Mouse (Mus musculus): ENCODE measurements around the gene Klhdc8a.
"Not testable (repeated sequence)": the region's sequence is repeated elsewhere in the genome, so short reads cannot be mapped to it uniquely, and the experiment has no call there.

Klhdc8a gene

DNA sequence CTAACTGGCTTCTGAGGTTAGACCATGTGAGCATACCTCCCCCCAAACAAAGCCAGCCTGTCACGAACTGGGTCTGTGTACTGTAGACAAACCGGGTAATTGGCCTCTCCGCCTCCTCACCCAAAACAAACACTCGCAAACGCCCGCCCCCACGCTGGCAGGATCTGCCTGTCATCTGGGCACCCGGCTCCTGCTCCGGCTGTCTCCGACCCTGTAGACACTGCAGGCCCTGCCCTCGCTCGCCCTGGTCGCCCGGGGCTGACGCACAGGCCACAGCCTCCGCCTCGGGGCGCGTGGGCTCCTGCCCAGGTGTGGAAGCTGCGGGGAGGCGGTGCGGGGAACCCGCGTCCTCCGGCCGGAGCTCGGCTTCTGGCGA lies at the start of gene Klhdc8a:
Gene Klhdc8a (plus strand): TSS at position 202 of the 376 bp plus-strand sequence.
- DNase-seq (ENCODE audit: low spot score in 2 of 2), result peak; percentile 73 to 78

DNA sequence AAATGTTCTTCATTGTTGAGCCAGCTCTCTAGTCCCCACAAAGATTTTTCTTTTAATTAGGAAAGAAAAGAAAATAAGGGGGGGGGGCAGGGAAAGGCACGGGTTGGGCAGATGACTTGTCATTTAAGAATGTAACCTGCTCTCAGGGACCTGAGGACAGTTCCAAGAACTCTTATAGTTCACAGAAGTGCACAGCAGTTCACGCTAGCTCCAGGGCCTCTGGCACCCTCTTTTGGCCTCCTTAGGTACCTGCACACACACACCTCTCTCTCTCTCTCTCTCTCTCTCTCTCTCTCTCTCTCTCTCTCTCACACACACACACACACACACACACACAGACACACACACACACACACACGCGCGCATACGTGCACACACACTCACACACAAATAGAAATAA lies 44.0 kb upstream of the Klhdc8a start:
- DNase-seq (ENCODE audit: low spot score in 2 of 2), result no peak

DNA sequence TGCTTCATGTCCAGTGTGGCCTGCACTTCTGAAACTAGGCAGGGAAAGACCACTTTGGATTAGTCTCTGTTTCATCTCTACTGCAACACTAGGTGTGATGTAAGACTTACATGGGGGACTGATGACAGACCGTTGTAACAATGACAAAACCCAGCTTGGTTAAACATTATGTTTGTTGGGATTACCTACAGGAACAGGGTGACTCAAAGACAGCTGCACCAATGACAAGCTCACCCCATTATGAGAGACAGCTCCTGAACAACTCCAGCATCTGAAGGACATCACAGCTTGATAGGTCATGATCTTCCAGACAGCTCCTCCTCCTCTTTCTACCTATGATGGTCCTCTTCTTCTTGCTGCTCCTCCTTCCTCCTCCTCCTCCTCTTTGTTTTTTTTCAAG lies 38.1 kb upstream of the Klhdc8a start:
- no peak for DNase-seq (ENCODE audit: low spot score in 2 of 2)

DNA sequence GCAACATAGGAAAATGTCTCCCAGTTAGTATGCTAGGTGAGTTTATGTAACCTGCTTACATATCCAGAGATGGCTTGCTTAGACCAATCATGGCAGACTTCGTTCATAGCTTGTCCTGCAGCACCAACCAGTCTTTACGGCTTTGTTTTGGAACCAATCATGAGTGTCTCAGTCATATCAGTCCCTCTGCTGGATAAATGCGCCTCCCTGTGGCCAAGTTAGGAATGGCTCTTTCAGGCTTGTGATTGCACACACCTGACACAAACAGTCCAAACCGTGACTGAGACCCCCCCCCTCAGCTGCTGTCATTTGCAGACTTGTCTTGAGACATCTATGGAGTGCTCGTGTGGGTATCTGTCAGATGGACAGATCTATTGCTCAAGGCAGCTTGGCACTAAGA lies 37.4 kb upstream of the Klhdc8a start:
- DNase-seq (ENCODE audit: low spot score in 2 of 2), result no peak

DNA sequence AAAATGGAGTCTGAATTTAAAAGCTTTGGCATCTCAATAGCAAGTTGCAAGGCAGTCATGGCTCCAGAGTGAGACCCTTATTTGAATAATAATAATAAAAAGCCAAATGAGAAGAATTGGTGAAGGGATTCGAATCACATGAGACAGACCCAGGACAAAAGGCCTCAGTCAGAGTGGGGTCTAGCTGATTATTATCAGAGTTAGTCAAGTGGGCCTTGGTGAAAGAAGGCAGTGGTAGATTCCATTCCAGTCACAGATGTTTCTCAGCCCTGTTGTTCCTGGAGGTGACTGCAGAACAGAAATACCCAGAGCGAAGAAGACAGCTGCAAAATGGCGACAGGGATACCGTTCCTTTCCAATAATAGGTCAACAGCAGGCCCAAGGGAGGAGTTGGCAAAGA lies 34.8 kb upstream of the Klhdc8a start:
- DNase-seq (ENCODE audit: low spot score in 2 of 2), result no peak

DNA sequence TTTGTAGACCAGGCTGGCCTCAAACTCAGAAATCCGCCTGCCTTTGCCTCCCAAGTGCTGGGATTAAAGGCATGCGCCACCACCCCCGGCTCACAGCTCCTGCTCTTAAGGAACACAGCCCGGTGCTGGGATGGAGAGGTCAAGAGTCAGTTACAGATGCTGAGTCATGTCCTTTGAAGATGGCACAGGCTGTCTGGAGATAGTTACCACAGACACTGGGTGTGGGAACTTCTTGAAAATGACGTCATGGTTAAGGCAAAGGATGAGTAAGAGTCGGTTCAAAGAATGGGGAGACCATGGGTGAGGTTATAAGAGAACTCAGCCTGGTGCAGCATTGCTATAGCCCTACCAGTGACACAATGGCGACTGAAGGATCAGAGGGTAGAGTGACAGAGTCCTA lies 33.8 kb upstream of the Klhdc8a start:
- DNase-seq (ENCODE audit: low spot score in 2 of 2), result no peak

DNA sequence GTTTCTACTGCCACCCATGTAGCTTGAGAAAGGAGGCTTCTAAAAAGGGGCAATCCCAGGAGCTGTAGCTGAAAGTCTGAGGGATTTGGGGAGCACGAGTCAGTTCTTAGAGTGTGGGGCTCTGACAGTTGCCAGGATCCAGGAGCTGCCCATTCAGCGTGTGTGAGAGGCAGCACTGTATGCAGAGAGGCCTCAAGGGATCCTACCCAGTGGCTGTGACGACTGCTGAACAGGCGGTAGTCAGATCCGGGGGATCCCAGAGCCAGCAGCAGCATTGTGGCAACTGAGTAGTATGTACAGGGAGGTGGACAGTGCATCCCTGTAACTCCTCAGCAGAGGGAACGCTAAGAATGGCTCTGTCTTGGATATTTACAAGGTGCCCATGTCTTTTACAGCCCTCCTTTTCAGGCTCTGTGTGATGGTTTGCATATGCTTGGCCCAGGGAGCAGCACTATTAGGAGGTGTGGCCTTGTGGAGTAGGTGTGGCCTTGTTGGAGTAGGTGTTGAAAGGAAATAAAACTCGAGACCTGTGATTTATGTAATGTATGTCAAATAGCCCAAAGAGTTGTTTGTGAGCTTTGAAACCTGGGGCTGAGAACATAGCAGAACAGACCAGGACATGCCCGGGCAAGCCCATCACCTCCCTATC lies 33.1 kb upstream of the Klhdc8a start:
- no peak for DNase-seq (ENCODE audit: low spot score in 2 of 2)

DNA sequence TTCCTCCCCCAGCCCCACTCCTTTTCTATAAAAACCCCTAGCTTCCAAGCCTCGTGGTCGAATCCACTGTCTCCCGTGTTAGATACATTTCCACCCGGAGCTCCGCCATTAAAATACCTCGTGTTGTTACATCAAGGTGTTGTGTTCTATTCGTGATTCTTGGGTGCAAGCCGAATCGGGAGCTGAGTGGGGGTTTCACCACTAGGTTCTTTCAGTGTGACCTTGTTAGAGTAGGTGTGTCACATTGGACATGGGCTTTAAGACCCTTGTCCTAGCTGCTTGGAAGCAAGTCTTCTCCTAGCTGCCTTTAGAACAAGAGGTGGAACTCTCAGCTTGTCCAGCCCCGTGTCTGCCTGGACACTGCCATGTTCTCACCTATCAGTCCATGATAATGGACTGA lies 32.5 kb upstream of the Klhdc8a start:
- DNase-seq (ENCODE audit: low spot score in 2 of 2), result no peak

DNA sequence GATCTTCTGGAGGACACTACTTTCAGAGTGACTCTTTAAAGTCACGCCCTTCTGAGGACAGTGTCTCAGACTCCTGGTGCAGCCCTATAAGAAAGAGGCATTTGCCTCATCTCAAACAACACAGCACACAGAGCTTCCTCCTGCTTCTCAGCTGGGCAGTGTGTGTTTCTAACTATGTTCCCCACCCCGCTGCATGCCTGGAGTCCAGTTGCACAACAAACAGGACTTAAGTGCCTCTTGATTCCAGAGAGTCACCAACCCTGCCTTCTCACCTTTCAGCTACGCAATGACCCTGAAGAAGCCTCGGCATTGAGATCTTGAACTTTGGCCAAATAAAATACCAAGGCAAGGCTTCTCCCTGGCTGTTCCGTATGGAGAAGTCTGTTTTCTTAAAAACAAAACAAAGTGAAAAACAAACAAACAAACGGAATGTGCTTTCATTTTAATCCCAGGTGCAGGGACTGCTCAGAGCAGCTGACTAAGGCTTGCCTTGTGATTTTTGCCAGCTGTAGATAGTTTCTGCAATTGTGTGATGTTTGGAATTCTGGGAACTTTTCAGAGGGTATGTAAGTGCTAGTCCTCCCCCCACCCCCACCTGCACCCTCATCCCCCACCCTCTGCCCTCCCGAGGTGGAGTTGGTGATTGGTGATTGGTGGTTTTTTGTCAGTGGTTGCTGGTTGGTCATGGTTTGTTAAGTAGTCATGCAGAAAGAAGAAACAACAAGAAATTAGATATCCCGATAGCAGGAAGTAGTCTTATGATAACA lies 31.5 kb upstream of the Klhdc8a start:
- DNase-seq (ENCODE audit: low spot score in 2 of 2), result no peak

DNA sequence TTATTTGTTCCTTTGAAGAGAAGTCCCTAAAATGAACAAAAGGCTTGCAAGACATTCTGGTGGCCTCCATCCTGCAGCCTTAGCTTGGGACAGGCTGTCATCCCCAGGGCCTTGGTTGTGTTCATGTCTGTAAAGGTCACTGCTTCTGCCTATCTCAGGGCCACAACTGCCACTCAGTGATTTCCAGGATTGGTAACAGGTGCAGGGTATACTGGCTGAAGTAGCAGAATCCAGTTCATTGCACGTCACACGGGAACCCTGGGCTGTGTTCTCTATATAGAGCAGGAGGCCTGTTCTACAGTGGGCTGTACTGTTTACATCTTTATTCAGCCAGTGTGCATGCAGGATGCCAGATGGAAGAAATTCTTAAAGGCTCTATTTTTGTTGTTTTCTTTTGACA lies 30.5 kb upstream of the Klhdc8a start:
- peak; percentile 51 to 69 for DNase-seq (ENCODE audit: low spot score in 2 of 2)

DNA sequence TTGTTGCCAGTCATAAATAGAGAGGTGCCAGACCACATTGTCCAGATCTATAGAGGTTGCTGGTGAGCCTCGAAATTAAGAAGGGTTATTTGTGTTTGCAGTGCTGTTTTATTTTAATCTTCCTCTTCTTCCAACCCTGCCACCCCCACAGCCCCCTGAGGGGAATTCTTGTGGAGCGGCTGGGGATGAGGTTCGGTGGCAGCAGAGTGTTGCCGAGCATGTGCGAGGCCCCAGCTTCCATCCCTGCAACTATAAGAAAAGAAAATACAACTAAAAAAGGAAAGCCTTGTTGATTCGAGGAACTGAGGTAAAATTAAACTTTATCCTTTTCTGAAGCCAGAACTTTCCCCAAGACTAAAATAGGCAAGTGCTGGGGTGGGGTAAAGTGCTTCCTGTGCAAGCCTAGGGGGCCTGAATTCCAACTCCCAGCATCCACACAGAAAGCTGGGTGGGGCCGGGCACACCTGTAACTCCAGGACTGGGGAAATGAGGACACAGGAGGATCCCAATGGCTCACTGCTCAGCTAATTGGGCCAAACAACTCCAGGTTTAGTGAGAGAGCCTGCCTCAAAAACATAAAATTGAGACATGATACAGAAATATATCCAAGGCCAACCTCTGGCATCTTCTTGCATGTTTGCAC lies 29.9 kb upstream of the Klhdc8a start:
- DNase-seq (ENCODE audit: low spot score in 2 of 2), result peak; percentile 63 to 70

DNA sequence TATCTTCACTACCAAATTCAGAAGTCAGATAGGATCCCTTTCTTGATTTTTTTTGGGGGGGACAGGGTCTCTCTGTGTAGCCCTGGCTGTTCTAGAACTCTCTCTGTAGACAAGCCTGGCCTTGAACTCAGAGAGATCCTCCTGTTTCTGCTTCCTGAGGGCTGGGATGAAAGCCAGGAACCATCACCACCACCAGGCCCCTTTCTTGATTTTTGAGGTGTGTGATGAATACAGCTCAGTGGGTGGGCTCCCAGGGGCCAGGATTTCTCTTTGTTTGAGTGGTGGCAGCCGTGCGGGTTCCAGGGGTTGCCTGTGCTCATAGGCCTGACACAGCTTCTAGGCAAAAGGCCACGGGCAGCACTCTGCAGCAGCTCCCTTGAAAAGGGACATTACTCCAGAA lies 27.2 kb upstream of the Klhdc8a start:
- DNase-seq (ENCODE audit: low spot score in 2 of 2), result no peak

DNA sequence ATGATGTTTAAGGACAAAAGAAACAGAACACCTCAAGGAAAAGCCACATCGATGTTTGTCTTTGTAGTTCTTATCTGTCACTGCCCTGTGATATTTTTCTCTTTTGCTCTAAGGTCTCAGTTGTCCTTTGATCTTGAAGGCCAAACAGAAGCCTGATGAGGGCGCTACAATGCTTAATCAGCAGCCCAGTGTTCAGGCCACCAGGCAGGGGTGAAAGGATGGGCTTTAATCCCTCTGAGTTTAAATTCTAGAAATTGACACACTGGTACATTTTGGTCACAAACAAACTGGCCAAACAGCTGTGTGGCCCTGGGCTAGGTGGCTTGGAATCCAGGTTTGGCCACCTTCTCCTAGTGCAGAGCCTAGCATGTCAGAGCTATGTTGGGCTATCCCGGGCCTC lies 21.7 kb upstream of the Klhdc8a start:
- no peak for DNase-seq (ENCODE audit: low spot score in 2 of 2)

DNA sequence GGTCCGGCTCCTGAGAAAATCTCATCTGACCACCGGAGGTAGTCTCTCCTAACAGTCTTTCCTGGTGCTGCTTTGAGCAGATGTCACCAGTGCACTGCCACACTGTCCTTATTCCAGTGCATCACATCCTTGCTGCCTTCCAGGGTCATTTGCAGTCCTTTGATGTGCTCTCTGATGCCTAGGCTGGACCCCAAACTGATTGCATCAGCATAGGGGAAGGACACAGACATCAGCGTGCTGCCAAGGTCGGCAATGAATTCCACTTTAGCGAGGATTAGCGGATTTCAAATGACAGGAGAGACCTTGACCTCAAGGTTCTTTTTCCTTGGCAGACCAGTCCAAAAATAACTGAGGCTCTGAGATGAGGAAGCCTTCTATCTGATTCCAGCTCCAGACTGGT lies 21.3 kb upstream of the Klhdc8a start:
- DNase-seq (ENCODE audit: low spot score in 2 of 2), result no peak

DNA sequence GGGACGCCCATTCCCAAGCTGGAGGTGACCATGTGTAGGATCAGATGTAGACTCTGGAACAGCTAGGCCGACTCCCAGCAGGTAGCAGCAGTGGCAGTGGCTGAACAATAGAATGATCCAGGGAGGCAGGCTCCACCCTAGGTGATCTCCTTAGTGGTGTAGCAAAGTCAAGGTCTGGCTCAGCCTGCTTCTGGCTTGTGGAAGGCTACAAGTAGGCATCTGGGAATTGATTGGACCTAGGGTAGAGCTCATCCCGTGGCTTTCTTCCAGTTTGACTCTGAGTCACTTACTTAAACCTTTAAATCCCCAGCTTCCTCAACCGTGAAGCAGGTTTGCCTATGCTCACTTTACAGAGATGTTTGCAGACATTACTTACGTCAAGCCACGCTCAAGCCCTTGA lies 17.8 kb upstream of the Klhdc8a start:
- DNase-seq (ENCODE audit: low spot score in 2 of 2), result not testable (repeated sequence)

DNA sequence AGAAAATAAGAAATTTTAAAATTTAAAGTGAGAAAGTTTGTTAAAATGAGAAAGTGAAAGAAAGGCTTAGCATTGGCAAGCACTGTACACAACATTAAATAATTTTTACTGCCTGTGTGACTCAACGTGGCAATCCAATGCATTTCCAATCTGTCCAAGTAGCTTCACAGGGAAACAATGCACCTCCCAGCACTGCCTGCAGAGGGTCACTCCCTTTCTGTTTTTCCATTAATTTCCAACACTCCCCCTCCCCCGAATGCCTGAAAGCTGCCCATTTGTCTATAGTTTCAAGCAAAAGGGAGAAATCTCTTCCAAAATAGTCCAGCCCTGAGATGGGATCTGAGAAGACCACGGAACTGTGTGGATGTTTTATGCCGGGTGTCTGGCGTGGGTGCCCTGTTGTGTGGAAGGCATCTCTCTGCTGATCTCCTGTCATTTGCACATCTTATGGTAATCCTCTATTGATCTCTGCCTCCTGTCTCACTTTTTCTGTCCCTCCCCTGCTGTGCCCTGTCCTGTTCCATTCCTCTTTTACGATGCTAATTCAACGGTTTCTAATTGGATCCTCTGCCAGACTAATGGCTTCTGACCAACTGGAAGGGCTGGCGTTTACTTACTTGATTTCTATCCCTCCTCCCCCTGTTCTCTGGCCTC lies 16.8 kb upstream of the Klhdc8a start:
- DNase-seq (ENCODE audit: low spot score in 2 of 2), result no peak

DNA sequence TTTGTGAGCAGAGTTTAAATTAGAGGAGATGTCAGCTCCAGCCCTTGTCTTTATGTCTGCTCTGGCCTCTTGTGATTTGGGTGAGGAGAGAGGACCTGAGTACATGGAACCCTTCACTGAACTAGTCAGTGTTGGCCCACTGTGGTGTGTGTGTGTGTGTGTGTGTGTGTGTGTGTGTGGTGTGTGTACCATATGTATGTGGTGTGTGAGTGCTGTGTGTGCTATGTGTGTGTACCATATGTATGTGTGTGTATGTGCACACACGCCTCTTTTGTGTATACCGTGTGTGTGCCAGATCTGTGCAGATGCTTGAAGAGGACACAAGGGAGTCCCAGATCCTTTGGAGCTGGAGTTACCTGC lies 16.3 kb upstream of the Klhdc8a start:
- no peak for DNase-seq (ENCODE audit: low spot score in 2 of 2)

DNA sequence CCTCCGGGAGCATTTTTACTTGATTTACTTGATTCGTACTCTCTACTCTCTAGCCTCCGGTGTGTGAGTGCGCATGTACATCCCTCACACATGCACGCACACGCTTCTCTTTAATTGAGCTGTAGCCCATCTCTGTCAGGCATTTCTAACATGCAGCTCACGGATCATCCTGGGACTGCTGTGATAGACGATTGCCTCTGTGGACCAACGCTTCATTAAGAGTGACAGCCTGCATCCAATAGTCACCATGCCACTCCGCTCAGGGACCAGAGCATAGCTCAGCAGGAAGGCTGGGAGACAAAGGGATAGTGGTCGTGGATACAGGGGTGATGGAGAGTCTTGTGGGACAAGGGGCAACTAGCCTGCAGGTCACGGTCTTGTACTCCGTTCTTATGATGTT lies 15.4 kb upstream of the Klhdc8a start:
- DNase-seq (ENCODE audit: low spot score in 2 of 2), result no peak

DNA sequence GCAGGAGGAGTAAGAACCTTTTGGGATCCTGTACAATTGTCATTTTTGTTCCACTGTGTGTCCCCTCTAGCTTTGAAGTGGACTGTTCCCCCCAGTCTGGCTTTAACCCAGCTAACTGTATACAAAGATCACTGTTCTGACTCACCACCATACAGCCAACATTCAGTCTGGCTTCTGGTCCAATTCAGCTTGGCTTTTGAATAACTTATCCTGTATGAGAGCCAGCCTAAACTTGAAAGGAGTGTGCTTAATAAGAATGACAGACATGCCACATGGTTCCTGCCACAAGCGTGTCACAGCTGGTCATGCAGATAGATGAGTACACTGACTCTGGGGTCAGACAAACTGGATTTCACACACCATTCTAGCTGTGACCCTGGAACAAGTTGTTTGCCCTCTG lies 11.7 kb upstream of the Klhdc8a start:
- DNase-seq (ENCODE audit: low spot score in 2 of 2), result no peak

DNA sequence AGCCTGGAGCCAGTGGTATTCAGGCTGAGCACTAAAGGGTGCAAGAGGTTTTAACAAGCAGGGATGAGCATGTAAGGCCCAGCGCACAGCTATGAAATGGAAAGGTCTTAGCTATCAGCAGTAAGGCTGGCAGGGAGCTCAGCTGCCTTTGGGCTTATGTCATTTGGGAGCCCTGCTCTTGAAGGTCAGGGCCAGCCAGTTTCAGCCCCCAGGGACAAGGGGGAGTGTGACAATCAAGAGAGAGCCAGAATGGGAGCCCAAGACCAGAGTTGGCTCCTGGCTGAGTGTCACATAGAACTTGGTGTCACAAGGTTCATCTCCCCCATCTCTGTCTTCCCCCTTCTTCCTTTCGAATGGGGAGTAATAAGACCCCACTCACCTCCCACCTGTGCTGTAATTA lies 11.0 kb upstream of the Klhdc8a start:
- DNase-seq (ENCODE audit: low spot score in 2 of 2), result no peak

DNA sequence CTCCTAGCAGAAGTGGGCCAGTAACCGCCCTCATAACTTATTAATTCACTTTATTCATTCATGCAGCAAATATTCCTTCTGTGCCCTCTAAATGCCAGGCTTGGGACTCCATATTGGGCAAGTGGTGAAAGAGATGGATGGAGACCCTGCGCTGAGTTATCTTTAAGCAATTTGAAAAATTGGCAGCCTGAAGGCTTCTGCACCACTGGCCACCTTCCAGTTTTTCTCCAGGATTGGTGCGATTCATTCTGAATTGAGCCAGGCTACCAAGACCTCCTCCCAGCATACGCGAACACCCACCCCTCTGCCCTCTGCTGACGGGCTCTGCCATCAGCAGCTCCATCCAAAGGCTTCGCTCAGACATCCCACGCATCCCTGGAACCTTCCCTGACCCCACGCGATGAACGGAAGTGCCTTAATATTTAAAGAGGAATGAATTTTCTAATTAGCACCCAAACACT lies 10.4 kb upstream of the Klhdc8a start:
- DNase-seq (ENCODE audit: low spot score in 2 of 2), result no peak

DNA sequence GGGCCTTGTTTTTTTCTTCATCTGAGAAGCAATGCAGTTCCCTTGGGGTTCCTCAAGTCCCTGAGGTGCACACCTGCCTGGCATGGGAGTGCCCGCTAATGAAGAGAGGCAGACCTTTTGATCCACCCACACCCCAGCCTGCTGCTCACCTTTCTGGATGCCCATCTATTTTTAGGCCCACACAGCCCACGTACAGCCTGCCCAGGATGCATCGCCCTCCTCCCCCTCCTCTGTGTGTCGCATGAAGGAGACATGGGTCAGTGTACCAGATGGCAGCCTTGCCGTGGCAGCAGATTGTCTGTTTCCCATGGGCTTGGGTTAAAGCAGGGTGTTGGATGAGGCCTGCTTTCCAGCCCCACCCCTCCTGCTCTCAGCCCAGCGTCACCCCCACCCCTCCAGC lies 8.5 kb upstream of the Klhdc8a start:
- DNase-seq (ENCODE audit: low spot score in 2 of 2), result no peak
